Mouse (Mus musculus): Measurements from ENCODE around the gene Sec24d.

Sec24d gene

GRCm38 (mm10) chr3:123266753-123267651, at the start of gene Sec24d:
Sec24d (plus strand) TSS chr3:123267455.
- DNase-seq (ENCODE audit: low read depth, low spot score) = no peak

GRCm38 (mm10) chr3:123218646-123219045, 48.6 kb upstream of the Sec24d start:
- no peak for DNase-seq (ENCODE audit: low read depth, low spot score)

GRCm38 (mm10) chr3:123227276-123227675, 40.0 kb upstream of the Sec24d start:
- no peak for DNase-seq (ENCODE audit: low read depth, low spot score)

- no peak for DNase-seq (ENCODE audit: low read depth, low spot score)
Observed at GRCm38 (mm10) chr3:123231639-123232038, 35.6 kb upstream of the Sec24d start.

GRCm38 (mm10) chr3:123234191-123234836, 32.9 kb upstream of the Sec24d start:
- no peak for DNase-seq (ENCODE audit: low read depth, low spot score)

GRCm38 (mm10) chr3:123235495-123235894, 31.8 kb upstream of the Sec24d start:
- no peak for DNase-seq (ENCODE audit: low read depth, low spot score)

GRCm38 (mm10) chr3:123235921-123236320, 31.3 kb upstream of the Sec24d start, which contains the start of gene Synpo2:
Synpo2 (minus strand) TSS chr3:123236149.
- DNase-seq (ENCODE audit: low read depth, low spot score) = no peak

GRCm38 (mm10) chr3:123237039-123237438, 30.2 kb upstream of the Sec24d start:
- no peak for DNase-seq (ENCODE audit: low read depth, low spot score)

- no peak for DNase-seq (ENCODE audit: low read depth, low spot score)
Observed at GRCm38 (mm10) chr3:123237446-123237845, 29.8 kb upstream of the Sec24d start.

GRCm38 (mm10) chr3:123244376-123244775, 22.9 kb upstream of the Sec24d start:
- no peak for DNase-seq (ENCODE audit: low read depth, low spot score)

GRCm38 (mm10) chr3:123245646-123246045, 21.6 kb upstream of the Sec24d start:
- no peak for DNase-seq (ENCODE audit: low read depth, low spot score)

GRCm38 (mm10) chr3:123256181-123257101, 10.8 kb upstream of the Sec24d start:
- peak; percentile 3 for DNase-seq (ENCODE audit: low read depth, low spot score)

- DNase-seq (ENCODE audit: low read depth, low spot score) = no peak
Observed at GRCm38 (mm10) chr3:123258709-123259108, 8.5 kb upstream of the Sec24d start.

GRCm38 (mm10) chr3:123264706-123265105, 2.5 kb upstream of the Sec24d start:
- DNase-seq (ENCODE audit: low read depth, low spot score) = no peak

- no peak for DNase-seq (ENCODE audit: low read depth, low spot score)
Observed at GRCm38 (mm10) chr3:123267741-123268201, 516 bp downstream of the Sec24d start.

GRCm38 (mm10) chr3:123282866-123283615, 15.8 kb downstream of the Sec24d start:
- DNase-seq (ENCODE audit: low read depth, low spot score) = no peak

- no peak for DNase-seq (ENCODE audit: low read depth, low spot score)
Observed at GRCm38 (mm10) chr3:123284284-123284683, 17.0 kb downstream of the Sec24d start.

- no peak for DNase-seq (ENCODE audit: low read depth, low spot score)
Observed at GRCm38 (mm10) chr3:123285649-123286048, 18.4 kb downstream of the Sec24d start.

GRCm38 (mm10) chr3:123288856-123289570, 21.8 kb downstream of the Sec24d start:
- DNase-seq (ENCODE audit: low read depth, low spot score) = no peak

GRCm38 (mm10) chr3:123291670-123292069, 24.4 kb downstream of the Sec24d start:
- no peak for DNase-seq (ENCODE audit: low read depth, low spot score)

All from c-Kit-negative CD71-positive TER-119-positive erythroid progenitor cells, embryonic 14.5 days (primary cell).